Mouse (Mus musculus) midbrain, postnatal 0 days (tissue): ENCODE results near the gene Cacna1c. TPM values are rescaled to one million over a fixed set of nuclear protein-coding genes. Genes with fewer than 3 reads are reported as not detected.

ENCODE experiments used
- ATAC-seq: fragments of 200-750 bp; cut with Nextera tagmentation; 2 replicates; pipeline ENCODE4 v1.8.0; 2017; ENCODE audit warnings: moderate number of reproducible peaks, mild to moderate bottlenecking, moderate TSS enrichment, moderate library complexity; ENCODE audit not compliant: low FRiP score
- DNase-seq: peaks from one replicate; pipeline ENCODE4 v3.0.0-alpha.2; 2015; ENCODE audit warnings: low spot score
- H3K27ac ChIP-seq: fragments of 300-500 bp; sonication (generic); 2 replicates; pipeline ENCODE4 v1.5.1; 2014; ENCODE audit warnings: low read depth, mild to moderate bottlenecking, low read length, mixed read lengths
- H3K27me3 ChIP-seq: fragments of 300-500 bp; sonication (generic); 2 replicates; pipeline ENCODE4 v1.6.1; 2014; ENCODE audit warnings: low read length, control low read depth, mixed read lengths; ENCODE audit not compliant: insufficient read depth
- H3K36me3 ChIP-seq: fragments of 300-500 bp; sonication (generic); 2 replicates; pipeline ENCODE4 v1.6.1; 2014; ENCODE audit warnings: low read length, control low read depth, mixed read lengths; ENCODE audit not compliant: insufficient read depth
- H3K4me1 ChIP-seq: fragments of 300-500 bp; sonication (generic); 2 replicates; pipeline ENCODE4 v1.6.1; 2014; ENCODE audit warnings: mild to moderate bottlenecking, control low read depth, antibody characterized with exemption, low read length, mixed read lengths; ENCODE audit not compliant: insufficient read depth
- H3K4me2 ChIP-seq: fragments of 300-500 bp; sonication (generic); 2 replicates; pipeline ENCODE4 v1.6.1; 2014; ENCODE audit warnings: low read depth, mild to moderate bottlenecking, low read length, mixed read lengths; ENCODE audit not compliant: poor library complexity, severe bottlenecking
- H3K4me3 ChIP-seq: fragments of 300-500 bp; sonication (generic); 2 replicates; pipeline ENCODE4 v1.5.1; 2014; ENCODE audit warnings: low read depth, mild to moderate bottlenecking, low read length, moderate library complexity
- H3K9ac ChIP-seq: fragments of 300-500 bp; sonication (generic); replicated peaks from 2 replicates; pipeline ENCODE4 v1.6.1; 2014; ENCODE audit warnings: mild to moderate bottlenecking, low read length, moderate library complexity, mixed read lengths; ENCODE audit not compliant: poor library complexity, severe bottlenecking
- H3K9me3 ChIP-seq: fragments of 300-500 bp; sonication (generic); 2 replicates; pipeline ENCODE4 v1.6.1; 2016; ENCODE audit warnings: low read length, control low read depth
- CTCF ChIP-seq: IDR thresholded peaks from 2 replicates; pipeline ENCODE4 v1.5.1; 2016; ENCODE audit warnings: antibody characterized with exemption, mild to moderate bottlenecking
- WGBS: fragments of 180-500 bp; shearing (Covaris S2); extraction: QIAGEN DNeasy Blood & Tissue Kit; methylation state at CpG from one replicate; pipeline ENCODE4 v1.1.7; 2014; 5-methylcytosine and 5-hydroxymethylcytosine counted together
- polyA plus RNA-seq: library from polyadenylated mRNA; unstranded; fragments of >200 nt; fragmentation: Nextera tagmentation; extraction: Ambion mirVana; gene quantifications from 2 replicates; pipeline ENCODE4 v1.2.1, GENCODE M21; 2015
- total RNA-seq: library from RNA; depleted of rRNA; stranded (reverse); fragments of >200 nt; gene quantifications from 2 replicates; pipeline ENCODE4 v1.2.3, GENCODE M21; 2014

Cacna1c gene
- total and polyA plus RNA-seq, 2 experiments from 2014 or later = 4.9 to 33.9 TPM

DNA sequence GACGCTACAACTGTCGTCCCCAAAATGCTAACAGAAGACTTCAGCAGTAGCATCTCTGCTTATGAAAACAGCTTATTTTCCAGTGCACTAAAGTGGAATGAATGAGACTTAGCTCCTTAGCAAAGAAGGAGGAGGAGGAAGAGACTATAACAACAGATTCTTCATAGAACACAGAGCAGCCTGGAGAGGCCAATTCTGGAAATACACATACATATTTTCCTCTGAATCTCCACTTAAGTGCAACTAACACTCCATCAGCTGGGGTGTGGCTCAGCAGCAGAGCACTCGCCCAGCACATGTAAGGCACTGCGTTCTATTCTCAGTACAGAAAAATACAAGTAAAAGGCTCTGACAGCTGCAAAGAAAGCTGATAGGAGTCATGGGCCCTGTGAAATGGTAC is 384.2 kb downstream of the Cacna1c start:
- Histone ChIP-seq H3K36me3 (no peaks in the 10 kb centered on the region), H3K4me1 (no peaks in the 10 kb centered on the region; the same call in 1 of the 2 replicates), H3K9me3 (no peaks in the 10 kb centered on the region), H3K27me3 (no peaks in the 10 kb centered on the region), H3K27ac (no peak overlapping the region), H3K4me3 (no peak overlapping the region), H3K4me2 (no peak overlapping the region), H3K9ac (no peak overlapping the region)
- DNase-seq = no peak
- 89% methylated on average over 4 of the region's 4 CpGs for WGBS
- no peak for TF ChIP-seq CTCF
- ATAC-seq = no peak

DNA sequence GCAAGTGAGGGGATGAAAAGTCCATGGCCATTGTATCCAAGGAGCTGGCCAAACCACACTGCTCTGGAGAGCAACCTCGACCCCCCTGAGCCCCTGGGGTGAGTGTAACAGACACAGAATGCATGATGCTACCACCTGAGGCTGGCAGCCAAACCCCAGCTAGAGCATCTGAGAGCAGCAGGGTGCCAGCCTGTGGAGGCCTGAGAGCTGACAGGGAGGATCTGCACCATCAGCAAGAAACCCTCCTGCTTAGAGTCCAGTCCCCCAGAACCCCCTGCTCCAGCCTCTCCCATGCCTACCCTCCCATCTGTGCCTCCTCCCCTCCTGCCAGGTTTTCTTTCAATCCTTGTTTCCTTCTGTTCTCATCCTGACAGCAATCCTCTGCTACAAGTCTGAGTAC is 385.4 kb downstream of the Cacna1c start:
- WGBS = 22% methylated on average over 1 of the region's 1 CpGs
- TF ChIP-seq CTCF = no peak
- Histone ChIP-seq H3K4me1 (no peaks in the 10 kb centered on the region; the same call in 1 of the 2 replicates), H3K4me2 (no peak overlapping the region), H3K9ac (no peak overlapping the region), H3K27ac (no peak overlapping the region), H3K9me3 (no peaks in the 10 kb centered on the region), H3K36me3 (no peaks in the 10 kb centered on the region), H3K27me3 (no peaks in the 10 kb centered on the region), H3K4me3 (no peak overlapping the region)
- no peak for DNase-seq
- ATAC-seq = no peak

DNA sequence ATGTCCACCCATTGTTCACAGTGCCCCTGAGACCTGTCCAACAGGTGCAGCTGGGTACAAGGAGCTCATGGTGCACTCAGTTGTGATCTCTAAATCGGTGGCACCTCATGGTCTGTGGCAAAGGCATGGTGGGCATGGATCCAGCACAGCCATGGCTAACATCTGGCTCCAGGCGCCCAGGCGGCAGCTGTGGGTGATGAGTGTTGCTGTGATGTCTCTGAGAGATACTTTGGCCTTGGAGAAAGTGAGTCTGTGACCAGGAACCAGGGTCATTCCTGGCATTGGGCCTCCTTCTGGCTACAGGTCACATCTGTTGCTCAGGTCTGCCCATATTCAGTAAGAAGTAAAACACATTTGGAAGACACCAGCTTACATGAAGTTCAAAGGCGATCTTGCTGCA is 391.1 kb downstream of the Cacna1c start:
- no peak overlapping the region for H3K4me3 ChIP-seq
- DNase-seq = no peak
- H3K9ac ChIP-seq = no peak overlapping the region
- H3K36me3 ChIP-seq = no peaks in the 10 kb centered on the region
- no peak overlapping the region for H3K4me2 ChIP-seq
- H3K9me3 ChIP-seq = no peaks in the 10 kb centered on the region
- no peak overlapping the region for H3K27ac ChIP-seq
- no peak for ATAC-seq
- H3K4me1 ChIP-seq = peaks cover 8% of the 10 kb centered on the region; the same call in 1 of the 2 replicates
- H3K27me3 ChIP-seq = no peaks in the 10 kb centered on the region
- 95% methylated on average over 4 of the region's 4 CpGs for WGBS
- TF ChIP-seq CTCF = no peak

DNA sequence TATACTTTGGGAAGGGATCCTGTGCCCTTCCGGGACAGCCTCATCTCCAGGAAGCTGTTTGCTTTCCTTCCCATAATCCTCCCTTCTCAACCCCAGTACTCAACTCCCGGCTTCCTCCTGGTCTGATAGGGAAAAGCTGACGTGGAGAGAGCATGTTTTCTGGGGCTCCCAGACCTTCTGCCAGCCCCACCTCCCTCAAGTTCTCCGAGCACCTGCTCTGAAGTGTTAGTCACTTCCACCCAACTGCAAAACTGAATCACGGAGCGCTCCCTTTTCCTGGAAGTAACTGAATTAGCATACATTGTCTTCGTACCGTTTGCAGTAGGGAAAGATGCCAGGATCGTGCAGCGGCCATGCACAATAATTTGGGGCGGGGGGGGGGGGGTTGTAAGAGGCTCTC is 393.9 kb downstream of the Cacna1c start:
- no peaks in the 10 kb centered on the region for H3K9me3 ChIP-seq
- ATAC-seq (no peak), DNase-seq (no peak)
- TF ChIP-seq CTCF = no peak
- H3K4me1 ChIP-seq = 0 out of 2 replicates have a peak, but pooled peaks cover 8% of the 10 kb centered on the region
- H3K4me2 ChIP-seq = no peak overlapping the region
- H3K27me3 ChIP-seq = no peaks in the 10 kb centered on the region
- no peak overlapping the region for H3K4me3 ChIP-seq
- no peaks in the 10 kb centered on the region for H3K36me3 ChIP-seq
- H3K9ac ChIP-seq = no peak overlapping the region
- no peak overlapping the region for H3K27ac ChIP-seq
- 63% methylated on average over 11 of the region's 11 CpGs for WGBS

DNA sequence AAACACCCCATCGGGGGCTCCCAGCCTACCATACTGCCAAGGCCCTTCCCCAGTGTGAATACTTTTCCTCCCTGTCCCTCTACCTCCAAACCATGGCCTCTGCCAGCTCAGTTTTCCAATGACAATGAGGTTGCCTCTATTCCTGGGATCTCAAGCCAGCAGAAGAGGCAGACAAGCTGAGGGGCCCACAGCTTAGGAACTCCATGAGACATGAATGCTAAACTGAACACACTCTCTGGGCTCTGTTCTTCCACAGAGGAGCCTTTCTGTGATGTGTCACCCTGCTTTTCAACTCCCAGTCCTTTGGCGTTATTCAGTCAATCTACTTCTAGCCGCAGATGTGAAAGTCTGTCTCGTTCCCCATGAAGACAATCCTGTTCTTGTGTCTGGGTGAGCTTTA is 399.8 kb downstream of the Cacna1c start:
- Histone ChIP-seq H3K4me1 (no peaks in the 10 kb centered on the region), H3K36me3 (no peaks in the 10 kb centered on the region), H3K27me3 (no peaks in the 10 kb centered on the region), H3K9me3 (no peaks in the 10 kb centered on the region), H3K4me2 (no peak overlapping the region), H3K27ac (0 out of 2 replicates have a peak overlapping the region, but pooled peaks have one; percentile 13), H3K4me3 (no peak overlapping the region), H3K9ac (no peak overlapping the region)
- no peak for TF ChIP-seq CTCF
- ATAC-seq (0 out of 2 replicates have a peak, but pooled peaks have one; percentile 41), DNase-seq (peak; percentile 39)
- WGBS = 66% methylated on average over 4 of the region's 4 CpGs

DNA sequence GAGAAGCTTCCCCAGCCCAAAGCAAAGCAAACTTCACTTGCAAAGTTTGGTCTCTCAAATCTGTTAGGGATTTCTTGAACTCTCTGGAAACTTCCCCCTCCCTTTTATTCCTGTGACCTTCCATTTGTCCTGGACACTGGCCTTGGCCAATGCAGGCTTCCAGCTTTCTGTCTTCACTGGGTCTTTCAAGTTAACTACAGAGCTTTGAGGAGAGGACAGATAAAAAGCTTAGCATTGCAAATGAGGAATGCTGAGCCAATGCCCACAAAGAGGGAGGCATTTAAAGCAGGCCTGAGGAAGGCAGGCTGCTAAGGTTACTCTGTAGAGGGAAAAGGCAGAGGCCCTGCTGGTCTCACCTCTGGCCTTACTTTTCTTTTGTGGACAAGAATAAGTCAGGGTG is 400.5 kb downstream of the Cacna1c start:
- Histone ChIP-seq H3K27ac (peak overlapping the region; percentile 13; the same call in 1 of the 2 replicates), H3K4me1 (no peaks in the 10 kb centered on the region), H3K9me3 (no peaks in the 10 kb centered on the region), H3K9ac (no peak overlapping the region), H3K4me3 (no peak overlapping the region), H3K36me3 (no peaks in the 10 kb centered on the region), H3K4me2 (no peak overlapping the region), H3K27me3 (no peaks in the 10 kb centered on the region)
- DNase-seq (peak; percentile 37), ATAC-seq (no peak)
- TF ChIP-seq CTCF = no peak
